Mouse (Mus musculus) embryo, embryonic 11.5 days (tissue): Measurements from ENCODE around the gene Tbx2.

Experiments used
- DNase-seq: peaks from one replicate; pipeline ENCODE4 v3.0.0-alpha.2; 2012; ENCODE audit warnings: low read depth, low spot score

Gene Tbx2

DNA sequence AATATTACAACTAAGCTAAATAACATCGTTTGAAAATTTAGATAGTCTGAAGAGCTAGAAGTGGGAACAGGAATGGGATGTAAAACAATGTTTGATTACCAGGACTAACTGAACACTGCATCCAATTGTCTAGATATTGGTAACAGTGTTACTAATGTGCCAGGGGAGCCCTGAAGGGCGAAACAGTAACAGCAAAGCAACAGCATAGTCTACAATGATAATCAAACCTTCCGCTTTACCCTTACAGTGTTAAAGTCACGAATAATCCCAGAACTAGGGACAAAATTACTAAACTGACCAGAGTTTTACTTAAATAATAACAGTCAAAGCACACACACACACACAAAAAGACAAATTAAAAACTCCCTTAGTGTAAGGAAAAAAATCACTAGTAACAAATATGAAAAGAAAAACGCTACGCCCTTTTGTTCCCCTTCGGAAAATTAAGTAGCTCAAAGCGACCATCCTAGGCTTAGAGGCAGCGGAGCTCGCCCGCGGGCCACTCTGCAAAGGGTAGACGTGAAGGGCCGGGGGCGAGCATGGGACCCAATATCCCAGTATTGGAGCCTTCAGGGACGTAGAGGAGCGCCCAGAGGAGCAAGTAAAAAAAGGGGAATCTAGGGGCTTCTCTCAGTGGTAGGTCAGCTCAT, 55.6 kb downstream of the Tbx2 start:
- DNase-seq: no peak

DNA sequence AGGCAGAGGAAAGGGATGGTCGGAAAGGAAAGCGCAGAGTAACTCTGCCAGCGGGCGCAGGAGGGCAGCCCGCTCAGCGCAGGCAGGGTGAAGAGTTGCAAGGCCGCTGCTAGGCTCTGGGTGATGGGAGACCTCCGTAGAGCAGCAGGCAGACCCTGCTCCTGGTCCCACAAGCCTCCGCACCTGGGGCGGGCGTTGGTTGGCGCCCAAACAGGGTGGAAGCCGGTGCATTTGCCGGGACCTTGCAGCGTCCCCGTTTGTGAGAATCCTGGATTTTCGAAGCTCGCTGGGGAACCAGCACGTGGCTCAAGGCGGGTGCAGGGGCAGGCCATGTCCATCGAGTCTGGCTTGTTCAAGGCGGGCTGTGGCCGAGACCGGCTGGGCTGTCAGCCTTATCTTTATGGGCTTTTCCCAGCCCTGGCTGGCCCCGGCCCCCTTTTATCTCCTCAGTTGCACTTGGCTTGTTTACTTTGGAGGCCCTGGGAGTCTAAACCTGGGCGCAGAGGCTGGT, 56.2 kb downstream of the Tbx2 start:
- no peak for DNase-seq

DNA sequence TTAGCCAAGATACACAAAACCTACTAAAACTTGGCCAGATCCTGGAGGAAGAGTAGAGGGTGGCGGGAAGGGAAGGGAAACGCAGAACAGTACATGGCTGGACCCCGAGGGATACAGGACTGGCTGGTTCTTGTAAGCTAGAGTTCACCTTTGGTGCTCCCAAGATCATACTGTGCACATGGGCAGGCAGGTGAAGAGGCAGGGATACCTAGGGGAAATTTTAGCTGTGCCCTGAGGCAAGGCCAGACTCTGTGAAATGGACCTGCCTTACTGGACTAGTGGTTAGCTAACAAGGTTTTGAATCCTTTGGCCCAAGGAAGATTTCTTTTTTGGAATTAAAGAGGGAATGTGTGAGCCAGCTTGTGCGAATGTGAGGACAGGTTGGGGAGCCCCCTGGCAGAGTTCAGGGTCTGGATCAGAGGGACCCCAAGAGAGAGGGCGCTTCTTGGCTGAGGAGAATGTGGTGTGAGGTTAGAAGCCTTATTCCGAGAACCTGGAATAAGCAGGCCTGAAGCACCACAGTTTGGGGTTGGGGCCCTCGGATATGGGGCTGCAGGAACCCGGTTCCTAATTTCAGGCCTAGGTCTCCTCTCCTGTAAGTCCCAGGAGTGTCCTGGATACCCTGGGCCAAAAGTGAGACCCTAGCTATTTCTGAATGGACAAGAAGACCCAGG, 56.8 kb downstream of the Tbx2 start:
- DNase-seq: no peak

DNA sequence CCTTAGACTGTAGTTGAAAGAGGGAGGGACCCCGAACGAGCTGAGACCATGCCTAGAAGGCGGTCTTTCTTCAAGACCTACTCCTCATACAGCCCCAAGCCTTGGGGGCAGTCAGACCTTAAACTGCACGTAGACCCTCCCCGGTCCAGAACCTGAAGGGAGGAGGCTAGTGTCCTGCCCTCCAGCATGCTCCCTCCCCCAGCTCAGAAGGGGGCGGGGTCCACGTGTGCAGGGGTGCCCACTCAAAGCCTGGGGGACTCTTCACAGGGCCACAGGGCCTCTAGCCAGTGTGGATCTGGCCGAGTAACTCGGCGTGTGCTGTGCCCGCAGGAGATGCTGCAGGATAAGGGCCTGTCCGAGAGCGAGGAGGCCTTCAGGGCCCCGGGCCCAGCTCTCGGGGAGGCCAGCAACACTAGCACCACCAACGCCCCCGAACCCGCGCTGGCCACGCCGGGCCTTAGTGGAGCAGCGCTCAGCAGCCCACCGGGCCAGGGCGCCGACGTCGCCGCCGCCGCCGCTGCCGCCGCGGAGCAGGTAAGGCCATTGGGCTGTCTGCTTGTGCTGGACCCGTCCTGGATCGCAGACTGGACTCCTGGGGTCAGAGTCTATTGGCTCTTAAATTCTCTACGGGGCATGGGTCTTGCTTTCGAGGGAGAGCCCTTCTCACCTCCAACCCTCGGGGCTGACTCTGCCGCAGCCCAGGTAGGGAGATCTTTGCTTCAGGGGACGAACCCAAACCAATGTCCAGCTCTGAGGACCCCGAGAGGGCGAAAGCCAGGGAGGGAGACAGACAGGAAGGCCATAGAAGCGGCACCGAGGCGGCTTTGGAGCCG, 57.6 kb downstream of the Tbx2 start:
- no peak for DNase-seq

DNA sequence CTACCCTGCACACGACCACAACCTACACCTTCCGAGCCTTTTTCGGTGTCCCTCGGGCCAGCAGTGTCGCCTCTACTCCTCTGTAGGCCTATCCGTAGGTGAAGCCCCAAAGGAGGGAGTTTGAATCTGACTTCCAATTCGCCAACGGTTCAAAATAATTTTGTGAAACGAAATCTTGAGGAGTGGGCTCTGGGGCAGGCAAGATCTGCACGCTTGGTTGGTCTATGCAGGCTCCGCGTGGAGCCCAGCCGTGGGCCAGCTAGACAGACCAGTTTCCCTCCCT, 58.2 kb downstream of the Tbx2 start:
- DNase-seq: no peak

DNA sequence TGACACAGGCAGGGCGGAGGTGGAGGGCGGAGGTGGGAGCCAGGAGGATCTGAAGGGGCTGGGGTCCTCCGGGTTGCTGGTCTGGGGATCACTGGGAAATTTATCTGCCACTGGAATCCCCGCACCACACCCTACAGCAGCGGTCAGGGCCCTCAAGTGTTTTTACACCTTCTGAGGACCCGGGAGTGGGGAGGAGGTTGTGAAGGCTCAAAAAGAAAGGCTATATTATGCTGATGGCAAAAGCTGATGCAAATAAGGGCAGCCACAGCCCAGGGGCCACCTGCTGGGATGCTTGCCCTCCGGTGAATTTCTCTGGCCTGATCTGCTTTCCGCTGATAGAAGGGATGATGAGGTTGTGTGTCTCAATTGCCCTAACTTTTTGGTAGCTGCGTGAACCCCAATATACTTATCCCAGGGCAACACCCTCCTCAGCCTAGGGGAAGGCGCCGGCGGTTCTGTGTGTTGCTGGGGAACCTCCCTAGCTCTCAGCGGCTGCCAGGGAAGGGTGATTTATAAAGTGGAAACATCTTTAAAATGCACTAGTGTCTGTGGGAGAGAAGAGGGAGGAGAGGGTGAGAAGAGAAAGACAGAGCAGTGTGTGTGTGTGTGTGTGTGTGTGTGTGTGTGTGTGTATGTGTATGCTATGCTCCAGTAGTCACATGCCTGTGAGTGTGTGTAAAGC, 58.8 kb downstream of the Tbx2 start:
- no peak for DNase-seq
